Mouse (Mus musculus): Measurements from ENCODE around the gene Pole4. TPM values are rescaled to one million over a fixed set of nuclear protein-coding genes. Genes with fewer than 3 reads are reported as not detected.

The Pole4 gene
- polyA plus RNA-seq, 1 experiment = 23.6 TPM

GRCm38 (mm10) chr6:82737634-82738540, 32.7 kb upstream of the Pole4 start:
- no peak for DNase-seq (ENCODE audit: low read depth in 1 of 2, low spot score in 2 of 2)
- no peak for TF ChIP-seq POLR2A (IDR thresholded peaks at IDR 0.05; ENCODE audit: low read depth, low read length)
- WGBS = 92% methylated on average over 27 of the region's 27 CpGs
- H3K4me1 ChIP-seq (ENCODE audit: control insufficient read depth, insufficient read depth, insufficient read length) = no peaks in the 10 kb centered on the region; the same call in 1 of the 2 replicates
- no peaks in the 10 kb centered on the region for H3K27me3 ChIP-seq (ENCODE audit: control insufficient read depth, insufficient read depth, low read length)
- H3K27ac ChIP-seq (ENCODE audit: insufficient read depth, low read length) = no peak overlapping the region
- no peak overlapping the region for H3K4me3 ChIP-seq (ENCODE audit: extremely low read depth, insufficient read depth, insufficient read length)
- no peaks in the 10 kb centered on the region for H3K36me3 ChIP-seq (ENCODE audit: control insufficient read depth, insufficient read depth, low read length)

- Histone ChIP-seq H3K27me3 (ENCODE audit: control insufficient read depth, insufficient read depth, low read length) (no peaks in the 10 kb centered on the region), H3K27ac (ENCODE audit: insufficient read depth, low read length) (no peak overlapping the region), H3K4me3 (ENCODE audit: extremely low read depth, insufficient read depth, insufficient read length) (no peak overlapping the region), H3K4me1 (ENCODE audit: control insufficient read depth, insufficient read depth, insufficient read length) (no peaks in the 10 kb centered on the region; the same call in 1 of the 2 replicates), H3K36me3 (ENCODE audit: control insufficient read depth, insufficient read depth, low read length) (0 out of 2 replicates have a peak, but pooled peaks cover 2% of the 10 kb centered on the region)
- WGBS = 94% methylated on average over 25 of the region's 25 CpGs
- no peak for DNase-seq (ENCODE audit: low read depth in 1 of 2, low spot score in 2 of 2)
- TF ChIP-seq CTCF (IDR thresholded peaks at IDR 0.05; ENCODE audit: extremely low read depth, insufficient read depth, insufficient read length, insufficient replicate concordance) (no peak), POLR2A (IDR thresholded peaks at IDR 0.05; ENCODE audit: low read depth, low read length) (no peak)
Measured at GRCm38 (mm10) chr6:82736626-82737600, 31.7 kb upstream of the Pole4 start.

GRCm38 (mm10) chr6:82735347-82735746, 30.2 kb upstream of the Pole4 start:
- Histone ChIP-seq H3K36me3 (ENCODE audit: control insufficient read depth, insufficient read depth, low read length) (0 out of 2 replicates have a peak, but pooled peaks cover 2% of the 10 kb centered on the region), H3K27me3 (ENCODE audit: control insufficient read depth, insufficient read depth, low read length) (no peaks in the 10 kb centered on the region), H3K4me1 (ENCODE audit: control insufficient read depth, insufficient read depth, insufficient read length) (no peaks in the 10 kb centered on the region; the same call in 1 of the 2 replicates), H3K4me3 (ENCODE audit: extremely low read depth, insufficient read depth, insufficient read length) (no peak overlapping the region), H3K27ac (ENCODE audit: insufficient read depth, low read length) (no peak overlapping the region)
- no peak for TF ChIP-seq CTCF (IDR thresholded peaks at IDR 0.05; ENCODE audit: extremely low read depth, insufficient read depth, insufficient read length, insufficient replicate concordance)
- no peak for TF ChIP-seq POLR2A (IDR thresholded peaks at IDR 0.05; ENCODE audit: low read depth, low read length)
- 90% methylated on average over 7 of the region's 7 CpGs for WGBS
- no peak for DNase-seq (ENCODE audit: low read depth in 1 of 2, low spot score in 2 of 2)

GRCm38 (mm10) chr6:82728635-82729034, 23.5 kb upstream of the Pole4 start:
- Histone ChIP-seq H3K27me3 (ENCODE audit: control insufficient read depth, insufficient read depth, low read length) (no peaks in the 10 kb centered on the region), H3K27ac (ENCODE audit: insufficient read depth, low read length) (no peak overlapping the region), H3K4me3 (ENCODE audit: extremely low read depth, insufficient read depth, insufficient read length) (no peak overlapping the region), H3K4me1 (ENCODE audit: control insufficient read depth, insufficient read depth, insufficient read length) (no peaks in the 10 kb centered on the region), H3K36me3 (ENCODE audit: control insufficient read depth, insufficient read depth, low read length) (0 out of 2 replicates have a peak, but pooled peaks cover 2% of the 10 kb centered on the region)
- TF ChIP-seq CTCF (IDR thresholded peaks at IDR 0.05; ENCODE audit: extremely low read depth, insufficient read depth, insufficient read length, insufficient replicate concordance) (no peak), POLR2A (IDR thresholded peaks at IDR 0.05; ENCODE audit: low read depth, low read length) (no peak)
- 96% methylated on average over 21 of the region's 21 CpGs for WGBS
- no peak for DNase-seq (ENCODE audit: low read depth in 1 of 2, low spot score in 2 of 2)

GRCm38 (mm10) chr6:82727206-82727605, 22.0 kb upstream of the Pole4 start:
- Histone ChIP-seq H3K27ac (ENCODE audit: insufficient read depth, low read length) (no peak overlapping the region), H3K4me1 (ENCODE audit: control insufficient read depth, insufficient read depth, insufficient read length) (no peaks in the 10 kb centered on the region), H3K27me3 (ENCODE audit: control insufficient read depth, insufficient read depth, low read length) (no peaks in the 10 kb centered on the region), H3K4me3 (ENCODE audit: extremely low read depth, insufficient read depth, insufficient read length) (no peak overlapping the region), H3K36me3 (ENCODE audit: control insufficient read depth, insufficient read depth, low read length) (0 out of 2 replicates have a peak, but pooled peaks cover 1% of the 10 kb centered on the region)
- DNase-seq (ENCODE audit: low read depth in 1 of 2, low spot score in 2 of 2) = no peak
- WGBS = 93% methylated on average over 13 of the region's 13 CpGs
- TF ChIP-seq CTCF (IDR thresholded peaks at IDR 0.05; ENCODE audit: extremely low read depth, insufficient read depth, insufficient read length, insufficient replicate concordance) = no peak
- TF ChIP-seq POLR2A (IDR thresholded peaks at IDR 0.05; ENCODE audit: low read depth, low read length) = no peak

- WGBS = 87% methylated on average over 5 of the region's 5 CpGs
- H3K4me3 ChIP-seq (ENCODE audit: extremely low read depth, insufficient read depth, insufficient read length) = no peak overlapping the region
- H3K36me3 ChIP-seq (ENCODE audit: control insufficient read depth, insufficient read depth, low read length) = no peaks in the 10 kb centered on the region
- no peak overlapping the region for H3K27ac ChIP-seq (ENCODE audit: insufficient read depth, low read length)
- DNase-seq (ENCODE audit: low read depth in 1 of 2, low spot score in 2 of 2) = no peak
- H3K27me3 ChIP-seq (ENCODE audit: control insufficient read depth, insufficient read depth, low read length) = no peaks in the 10 kb centered on the region
- TF ChIP-seq POLR2A (IDR thresholded peaks at IDR 0.05; ENCODE audit: low read depth, low read length) (no peak), CTCF (IDR thresholded peaks at IDR 0.05; ENCODE audit: extremely low read depth, insufficient read depth, insufficient read length, insufficient replicate concordance) (no peak)
- no peaks in the 10 kb centered on the region for H3K4me1 ChIP-seq (ENCODE audit: control insufficient read depth, insufficient read depth, insufficient read length)
Measured at GRCm38 (mm10) chr6:82723321-82723720, 18.2 kb upstream of the Pole4 start.
